In genomic region chr1:153035328-153035944, GRCm38 (mm10) we compare ENCODE assay signal across 8 mouse cellular contexts.
DNase-seq lines count a peak whose midpoint lies in the region; ATAC-seq and TF ChIP-seq lines count a peak whose summit lies in the region.

No protein-coding gene starts in this region.

- peaks cover 28 to 30% of the 10 kb centered on the region in 2 experiments for H3K4me1 ChIP-seq in MEL (ENCODE audit: control insufficient read depth in 1 of 2, insufficient read depth in 2 of 2, low read length in 2 of 2)
- no peaks in the 10 kb centered on the region for H3K4me1 ChIP-seq in lung, adult 2 months (ENCODE audit: control insufficient read depth, insufficient read depth, low read length)

- H3K9ac ChIP-seq in MEL (ENCODE audit: control insufficient read depth, low read depth, low read length, poor library complexity, severe bottlenecking): peak overlapping the region; percentile 31

- H3K79me2 ChIP-seq in MEL (ENCODE audit: control insufficient read depth, insufficient read depth, low read length, poor library complexity): no peaks in the 10 kb centered on the region

- TF ChIP-seq CTCF in MEL (IDR thresholded peaks at IDR 0.05 in 2 of 3, conservative IDR thresholded peaks at IDR 0.05 in 1 of 3; ENCODE audit: control insufficient read depth in 1 of 3, insufficient read depth in 1 of 3, low read depth in 2 of 3, low read length in 3 of 3, poor library complexity in 1 of 3, severe bottlenecking in 1 of 3): peak; percentile 73 to 87 (median 73)
- TF ChIP-seq CTCF in lung, adult 2 months (IDR thresholded peaks at IDR 0.05; ENCODE audit: insufficient read depth, low read length): peak; percentile 74

- TF ChIP-seq RAD21 in MEL (IDR thresholded peaks at IDR 0.05; ENCODE audit: low read depth, low read length): peak; percentile 36

- TF ChIP-seq EP300 in MEL (IDR thresholded peaks at IDR 0.05; ENCODE audit: low read depth in 1 of 2, low read length in 2 of 2): peak; percentile 35 to 46; a peak in 3 of 4 replicates

- H3K27ac ChIP-seq in MEL (ENCODE audit: control insufficient read depth, low read depth, low read length): peak overlapping the region; percentile 23; the same call in 1 of the 2 replicates

- no peaks in the 10 kb centered on the region for H3K9me3 ChIP-seq in MEL (replicated peaks; ENCODE audit: insufficient read depth, low read length)

- ATAC-seq in erythroid progenitor cell, adult 5-6 weeks (replicated peaks; ENCODE audit: low FRiP score, poor library complexity, severe bottlenecking): no peak

- peaks cover 0 to 23% of the 10 kb centered on the region in 2 experiments; a peak in 2 of 4 replicates for H3K36me3 ChIP-seq in MEL (ENCODE audit: control insufficient read depth in 1 of 2, insufficient read depth in 2 of 2, low read length in 2 of 2)

- peak; percentile 27 to 28 for DNase-seq in B cell, adult 2 months
- peak; percentile 90 for DNase-seq in MEL (ENCODE audit: low read depth, low spot score)
- peak; percentile 78 for DNase-seq in cerebellum, adult 9-11 months
- peak; percentile 74 to 81 for DNase-seq in frontal cortex, postnatal 10 days (ENCODE audit: low spot score in 2 of 2)
- DNase-seq in kidney, postnatal 10 days: peak; percentile 79
- DNase-seq in lung, adult 2 months: peak; percentile 48
- peak; percentile 23 for DNase-seq in retina, adult 2 months (ENCODE audit: low read depth, low spot score)

- WGBS in lung, adult 2 months: 35% methylated on average over 6 of the region's 6 CpGs

- H3K27me3 ChIP-seq in MEL (ENCODE audit: control insufficient read depth in 1 of 2, insufficient read depth in 2 of 2, low read length in 2 of 2): no peaks in the 10 kb centered on the region

- H3K4me3 ChIP-seq in MEL (ENCODE audit: control insufficient read depth in 1 of 2, insufficient read depth in 1 of 2, low read depth in 2 of 2, low read length in 2 of 2): 0 out of 4 replicates have a peak overlapping the region, but pooled peaks of 1 of the 2 experiments have one; percentile 3
- H3K4me3 ChIP-seq in lung, adult 2 months (replicated peaks; ENCODE audit: extremely low read depth, low read depth, low read length): no peak overlapping the region

- no peak for TF ChIP-seq POLR2A in MEL (IDR thresholded peaks at IDR 0.05; ENCODE audit: control insufficient read depth in 1 of 2, insufficient read depth in 1 of 2, low read depth in 1 of 2, low read length in 2 of 2, poor library complexity in 1 of 2)
- no peak for TF ChIP-seq POLR2A in lung, adult 2 months (IDR thresholded peaks at IDR 0.05; ENCODE audit: borderline replicate concordance, extremely low read depth, low read depth, low read length)

TF ChIP-seq in MEL, 35 proteins besides CTCF, POLR2A, EP300 and RAD21:
- TF ChIP-seq GATA1 (IDR thresholded peaks at IDR 0.05; ENCODE audit: low read depth, low read length): peak; percentile 27; the same call in 1 of the 2 replicates
- no peak for TF ChIP-seq ZNF384 (IDR thresholded peaks at IDR 0.05; ENCODE audit: low read depth, low read length)
- 0 out of 2 replicates have a peak, but pooled peaks have one; percentile 44 for TF ChIP-seq SIN3A (IDR thresholded peaks at IDR 0.05; ENCODE audit: low read length)
- no peak for TF ChIP-seq USF1 (IDR thresholded peaks at IDR 0.05; ENCODE audit: low read depth, low read length)
- 0 out of 2 replicates have a peak, but pooled peaks have one; percentile 23 for TF ChIP-seq MAFK (IDR thresholded peaks at IDR 0.05; ENCODE audit: borderline replicate concordance, low read depth, low read length)
- TF ChIP-seq MAZ (IDR thresholded peaks at IDR 0.05; ENCODE audit: low read depth, low read length): peak; percentile 51; the same call in 1 of the 2 replicates
- TF ChIP-seq TCF12 (IDR thresholded peaks at IDR 0.05; ENCODE audit: low read depth, low read length): peak; percentile 53
- TF ChIP-seq ZMIZ1 (IDR thresholded peaks at IDR 0.05; ENCODE audit: low read depth, low read length): no peak
- no peak for TF ChIP-seq MYB (IDR thresholded peaks at IDR 0.05; ENCODE audit: low read depth, low read length)
- peak; percentile 63 for TF ChIP-seq ETS1 (IDR thresholded peaks at IDR 0.05; ENCODE audit: low read depth, low read length)
- no peak for TF ChIP-seq TBP (IDR thresholded peaks at IDR 0.05; ENCODE audit: low read depth, low read length)
- TF ChIP-seq CHD2 (IDR thresholded peaks at IDR 0.05; ENCODE audit: low read length): peak; percentile 40
- no peak for TF ChIP-seq ZKSCAN1 (IDR thresholded peaks at IDR 0.05; ENCODE audit: low read depth, low read length)
- no peak for TF ChIP-seq JUND (IDR thresholded peaks at IDR 0.05; ENCODE audit: low read depth, low read length)
- TF ChIP-seq MYC (IDR thresholded peaks at IDR 0.05; ENCODE audit: low read depth, low read length): peak; percentile 36; the same call in 1 of the 2 replicates
- TF ChIP-seq SMC3 (IDR thresholded peaks at IDR 0.05; ENCODE audit: low read depth, low read length): peak; percentile 24
- TF ChIP-seq BHLHE40 (IDR thresholded peaks at IDR 0.05; ENCODE audit: borderline replicate concordance, low read depth, low read length): no peak

Comparison
In these comparisons a context has a peak if more than half of its experiments do, and no peak if none do; other contexts are left out.
1. DNase-seq: peak in every context shown above with its lines; median percentile 90 in MEL; 79 in kidney, postnatal 10 days; 78 in cerebellum, adult 9-11 months; 78 in frontal cortex, postnatal 10 days; 48 in lung, adult 2 months; 28 in B cell, adult 2 months; 23 in retina, adult 2 months.